Mouse (Mus musculus): ENCODE results near the gene Olfr675. TPM values are rescaled to one million over a fixed set of nuclear protein-coding genes. Genes with fewer than 3 reads are reported as not detected.

The Olfr675 gene
- polyA plus RNA-seq, 1 experiment from 2014 or later = not detected

Other genes with a start within 250 kb of the Olfr675 start
- gene Usp17lb, start 185.9 kb downstream of the Olfr675 start, polyA plus RNA-seq (2014; fragmentation: Nextera tagmentation; extraction: Ambion mirVana) = not detected in 2 replicates
- not detected in 2 replicates for gene Usp17la, start 171.5 kb downstream of the Olfr675 start, polyA plus RNA-seq (2014; fragmentation: Nextera tagmentation; extraction: Ambion mirVana)
- gene Olfr665, start 150.4 kb downstream of the Olfr675 start, polyA plus RNA-seq (2014; fragmentation: Nextera tagmentation; extraction: Ambion mirVana) = not detected in 2 replicates
- not detected in 2 replicates for gene Olfr666, start 132.5 kb downstream of the Olfr675 start, polyA plus RNA-seq (2014; fragmentation: Nextera tagmentation; extraction: Ambion mirVana)
- gene Olfr667, start 107.0 kb downstream of the Olfr675 start, polyA plus RNA-seq (2014; fragmentation: Nextera tagmentation; extraction: Ambion mirVana) = not detected in 2 replicates
- gene Olfr668, start 100.4 kb downstream of the Olfr675 start, polyA plus RNA-seq (2014; fragmentation: Nextera tagmentation; extraction: Ambion mirVana) = not detected in 2 replicates
- gene Olfr669, start 94.2 kb downstream of the Olfr675 start, polyA plus RNA-seq (2014; fragmentation: Nextera tagmentation; extraction: Ambion mirVana) = not detected in 2 replicates
- not detected in 2 replicates for gene Olfr670, start 65.8 kb downstream of the Olfr675 start, polyA plus RNA-seq (2014; fragmentation: Nextera tagmentation; extraction: Ambion mirVana)
- not detected in 2 replicates for gene Olfr671, start 49.3 kb downstream of the Olfr675 start, polyA plus RNA-seq (2014; fragmentation: Nextera tagmentation; extraction: Ambion mirVana)
- not detected in 2 replicates for gene Olfr672, start 26.4 kb downstream of the Olfr675 start, polyA plus RNA-seq (2014; fragmentation: Nextera tagmentation; extraction: Ambion mirVana)
- gene Olfr676, start 4.2 kb upstream of the Olfr675 start, polyA plus RNA-seq (2014; fragmentation: Nextera tagmentation; extraction: Ambion mirVana) = not detected in 2 replicates
- not detected in 2 replicates for gene Olfr677, start 22.9 kb upstream of the Olfr675 start, polyA plus RNA-seq (2014; fragmentation: Nextera tagmentation; extraction: Ambion mirVana)
- not detected in 2 replicates for gene Olfr678, start 36.0 kb upstream of the Olfr675 start, polyA plus RNA-seq (2014; fragmentation: Nextera tagmentation; extraction: Ambion mirVana)
- gene Olfr679, start 52.7 kb upstream of the Olfr675 start, polyA plus RNA-seq (2014; fragmentation: Nextera tagmentation; extraction: Ambion mirVana) = not detected in 2 replicates
- not detected in 2 replicates for gene Olfr680-ps1, start 64.4 kb upstream of the Olfr675 start, polyA plus RNA-seq (2014; fragmentation: Nextera tagmentation; extraction: Ambion mirVana)
- gene Olfr681, start 88.4 kb upstream of the Olfr675 start, polyA plus RNA-seq (2014; fragmentation: Nextera tagmentation; extraction: Ambion mirVana) = not detected in 2 replicates
- not detected in 2 replicates for gene Olfr683, start 118.6 kb upstream of the Olfr675 start, polyA plus RNA-seq (2014; fragmentation: Nextera tagmentation; extraction: Ambion mirVana)
- gene Olfr684, start 135.2 kb upstream of the Olfr675 start, polyA plus RNA-seq (2014; fragmentation: Nextera tagmentation; extraction: Ambion mirVana) = not detected in 2 replicates
- gene Olfr685, start 157.6 kb upstream of the Olfr675 start, polyA plus RNA-seq (2014; fragmentation: Nextera tagmentation; extraction: Ambion mirVana) = not detected in 2 replicates
- not detected in 2 replicates for gene Olfr686, start 179.0 kb upstream of the Olfr675 start, polyA plus RNA-seq (2014; fragmentation: Nextera tagmentation; extraction: Ambion mirVana)